Mouse (Mus musculus) midbrain, embryonic 16.5 days (tissue): ENCODE data around the gene Sf3a2. TPM values are rescaled to one million over a fixed set of nuclear protein-coding genes. Genes with fewer than 3 reads are reported as not detected.
A peak's percentile ranks its signal among the peaks of the same experiment; 100 is the strongest.
"Not testable (repeated sequence)": the region's sequence is repeated elsewhere in the genome, so short reads cannot be mapped to it uniquely, and the experiment has no call there.

Experiments used
- ATAC-seq: fragments of 200-750 bp; cut with Nextera tagmentation; 2 replicates; pipeline ENCODE4 v1.8.0; 2017; ENCODE audit warnings: moderate TSS enrichment
- H3K27ac ChIP-seq: fragments of 300-500 bp; sonication (generic); 2 replicates; pipeline ENCODE4 v1.5.1; 2014; ENCODE audit warnings: mild to moderate bottlenecking, low read length, mixed read lengths
- H3K27me3 ChIP-seq: fragments of 300-500 bp; sonication (generic); 2 replicates; pipeline ENCODE4 v1.6.1; 2014; ENCODE audit warnings: low read depth, low read length, mixed read lengths; ENCODE audit not compliant: control insufficient read depth, insufficient read depth
- H3K36me3 ChIP-seq: fragments of 300-500 bp; sonication (generic); 2 replicates; pipeline ENCODE4 v1.6.1; 2014; ENCODE audit warnings: mild to moderate bottlenecking, low read length, moderate library complexity, mixed read lengths; ENCODE audit not compliant: control insufficient read depth, insufficient read depth
- H3K4me1 ChIP-seq: fragments of 300-500 bp; sonication (generic); 2 replicates; pipeline ENCODE4 v1.6.1; 2014; ENCODE audit warnings: mild to moderate bottlenecking, low read length, mixed read lengths; ENCODE audit not compliant: control insufficient read depth, insufficient read depth
- H3K4me2 ChIP-seq: fragments of 300-500 bp; sonication (generic); 2 replicates; pipeline ENCODE4 v1.6.1; 2014; ENCODE audit warnings: mild to moderate bottlenecking, low read length, mixed read lengths
- H3K4me3 ChIP-seq: fragments of 300-500 bp; sonication (generic); 2 replicates; pipeline ENCODE4 v1.5.1; 2014; ENCODE audit warnings: low read depth, mild to moderate bottlenecking, low read length, moderate library complexity, mixed read lengths
- H3K9ac ChIP-seq: fragments of 300-500 bp; sonication (generic); 2 replicates; pipeline ENCODE4 v1.6.1; 2014; ENCODE audit warnings: low read depth, low read length, mixed read lengths
- H3K9me3 ChIP-seq: fragments of 300-500 bp; sonication (generic); replicated peaks from 2 replicates; pipeline ENCODE4 v1.6.1; 2014; ENCODE audit warnings: mild to moderate bottlenecking, low read length, mixed read lengths; ENCODE audit not compliant: control insufficient read depth, poor library complexity, severe bottlenecking
- WGBS: fragments of 180-500 bp; shearing (Covaris S2); extraction: QIAGEN DNeasy Blood & Tissue Kit; methylation state at CpG from one replicate; pipeline ENCODE4 v1.1.7; 2014; 5-methylcytosine and 5-hydroxymethylcytosine counted together
- polyA plus RNA-seq: library from polyadenylated mRNA; unstranded; fragments of >200 nt; fragmentation: Nextera tagmentation; extraction: Ambion mirVana; gene quantifications from 2 replicates; pipeline ENCODE4 v1.2.1, GENCODE M21; 2015

Sf3a2 gene
- polyA plus RNA-seq, 1 experiment from 2014 or later: 60.6 TPM

- Histone ChIP-seq H3K4me1 (peaks cover 14% of the 10 kb centered on the region), H3K9ac (no peak overlapping the region)
- 69% methylated on average over 8 of the region's 8 CpGs for WGBS
Measured at GRCm38 (mm10) chr10:80823847-80824643, 26.0 kb downstream of the Sf3a2 start.

DNA sequence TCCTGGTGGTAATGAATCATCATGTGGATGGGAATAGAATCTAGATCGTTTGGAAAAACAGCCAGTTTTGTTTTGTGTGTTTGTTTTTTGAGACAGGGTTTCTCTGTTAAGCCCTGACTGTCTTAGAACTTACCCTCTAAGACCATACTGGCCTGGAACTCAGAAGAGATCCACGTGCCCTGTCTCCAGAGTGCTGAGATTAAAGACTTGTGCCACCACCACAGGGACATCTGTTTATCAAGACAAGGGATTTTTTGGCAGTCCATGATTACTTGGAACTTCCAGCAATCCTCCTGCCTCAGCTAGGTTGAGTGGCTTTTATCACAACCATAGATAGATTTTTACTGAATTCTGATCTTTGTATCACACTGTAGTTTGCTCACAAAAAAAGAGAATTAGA is 26.8 kb downstream of the Sf3a2 start:
- Histone ChIP-seq H3K27ac (no peak overlapping the region), H3K9ac (no peak overlapping the region), H3K27me3 (no peaks in the 10 kb centered on the region), H3K4me1 (peaks cover 20% of the 10 kb centered on the region), H3K9me3 (no peaks in the 10 kb centered on the region), H3K4me2 (no peak overlapping the region), H3K4me3 (no peak overlapping the region), H3K36me3 (peaks cover 7% of the 10 kb centered on the region)
- ATAC-seq: no peak
- WGBS: 79% methylated on average over 2 of the region's 2 CpGs

More at GRCm38 (mm10) chr10:80823847-80824643, 26.0 kb downstream of the Sf3a2 start:
- H3K27ac ChIP-seq: no peak overlapping the region
- no peak for ATAC-seq
- no peaks in the 10 kb centered on the region for H3K9me3 ChIP-seq
- H3K27me3 ChIP-seq: no peaks in the 10 kb centered on the region
- no peak overlapping the region for H3K4me3 ChIP-seq
- H3K4me2 ChIP-seq: no peak overlapping the region
- no peaks in the 10 kb centered on the region for H3K36me3 ChIP-seq

DNA sequence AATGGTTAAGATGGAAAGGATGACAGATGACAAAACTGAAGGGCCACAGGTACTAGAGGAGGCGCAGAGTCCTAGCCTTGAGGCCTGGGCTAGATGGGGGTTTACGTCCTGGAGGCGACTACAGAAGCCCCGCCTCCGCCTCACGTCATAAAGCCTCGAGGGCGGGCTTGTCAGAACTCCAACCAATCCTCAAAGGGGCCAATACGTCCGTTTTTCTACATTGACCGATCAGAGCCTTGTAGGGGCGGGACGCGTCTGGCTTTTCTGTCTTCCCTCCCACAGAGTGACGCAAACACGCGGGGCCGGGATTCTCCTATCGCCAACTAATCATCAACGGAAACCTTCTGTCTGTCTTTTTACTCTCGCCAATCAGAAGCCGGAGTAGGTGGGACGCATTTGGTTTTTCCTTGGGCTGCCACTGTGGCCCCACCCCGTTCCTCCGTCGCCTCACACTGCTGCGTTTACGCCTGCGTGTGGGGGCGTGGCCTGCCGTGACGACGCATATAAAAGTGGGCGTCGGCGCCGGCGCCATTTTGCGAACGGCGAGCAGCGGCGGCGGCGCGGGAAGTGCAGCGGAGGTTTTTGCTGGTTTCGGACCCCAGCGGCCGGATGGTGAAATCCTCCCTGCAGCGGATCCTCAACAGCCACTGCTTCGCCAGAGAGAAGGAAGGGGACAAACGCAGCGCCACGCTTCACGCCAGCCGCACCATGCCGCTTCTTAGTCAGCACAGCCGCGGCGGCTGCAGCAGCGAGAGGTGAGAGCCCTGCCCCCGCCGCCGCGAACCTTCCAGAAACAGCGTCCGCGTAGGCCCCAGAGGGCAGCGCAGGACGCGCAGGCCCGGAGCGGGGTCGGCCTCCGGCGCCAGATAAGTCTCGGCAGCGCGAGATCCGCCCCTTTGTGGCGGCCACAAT is 28.4 kb downstream of the Sf3a2 start, which contains the start of gene Oaz1:
TSS of gene Oaz1 (plus strand) at position 506 of the 912 bp plus-strand sequence.
- Histone ChIP-seq H3K9me3 (no peaks in the 10 kb centered on the region), H3K27me3 (no peaks in the 10 kb centered on the region), H3K9ac (peak within 1 kb of the TSS; percentile 92), H3K36me3 (peaks cover 10% of the 10 kb centered on the region), H3K4me2 (peak within 1 kb of the TSS; percentile 91), H3K4me3 (peak within 1 kb of the TSS; percentile 85), H3K4me1 (peaks cover 20% of the 10 kb centered on the region), H3K27ac (peak within 1 kb of the TSS; percentile 94)
- WGBS: under 1% methylated on average over 77 of the region's 82 CpGs
- peak; percentile 97 for ATAC-seq

GRCm38 (mm10) chr10:80827063-80827869 is 29.3 kb downstream of the Sf3a2 start:
- no peaks in the 10 kb centered on the region for H3K9me3 ChIP-seq
- H3K27me3 ChIP-seq: no peaks in the 10 kb centered on the region
- peaks cover 10% of the 10 kb centered on the region for H3K36me3 ChIP-seq
- H3K4me1 ChIP-seq: peaks cover 20% of the 10 kb centered on the region
- peak overlapping the region; percentile 92 for H3K9ac ChIP-seq
- H3K27ac ChIP-seq: peak overlapping the region; percentile 94
- 8% methylated on average over 28 of the region's 29 CpGs for WGBS
- peak overlapping the region; percentile 91 for H3K4me2 ChIP-seq
- ATAC-seq: no peak
- H3K4me3 ChIP-seq: peak overlapping the region; percentile 85

DNA sequence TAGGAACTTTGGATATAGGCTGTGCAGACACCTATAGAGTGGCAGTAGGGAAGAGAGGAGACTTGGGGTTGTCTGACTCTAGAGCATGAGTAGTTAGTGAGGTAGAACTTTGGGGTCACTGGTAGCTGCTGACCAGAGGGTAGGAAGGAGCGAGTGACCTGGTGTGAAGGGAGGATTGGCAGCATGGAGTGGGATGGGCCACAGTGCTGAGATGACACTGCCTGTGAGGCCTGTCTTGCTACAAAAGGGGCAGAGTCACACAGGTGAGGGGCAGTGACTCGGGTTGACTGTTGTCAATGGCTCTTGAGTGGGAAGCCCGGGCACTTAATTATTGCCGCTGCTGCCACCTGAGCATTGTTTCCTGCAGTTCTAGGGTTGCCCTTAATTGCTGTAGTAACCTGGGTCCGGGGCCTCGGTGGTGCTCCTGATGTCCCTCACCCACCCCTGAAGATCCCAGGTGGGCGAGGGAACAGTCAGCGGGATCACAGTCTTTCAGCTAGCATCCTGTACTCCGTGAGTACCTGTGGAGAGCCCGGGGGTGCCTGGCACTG is 29.9 kb downstream of the Sf3a2 start:
- Histone ChIP-seq H3K4me1 (peaks cover 20% of the 10 kb centered on the region), H3K4me3 (peak overlapping the region; percentile 85), H3K36me3 (peaks cover 10% of the 10 kb centered on the region), H3K9ac (peak overlapping the region; percentile 92), H3K27me3 (no peaks in the 10 kb centered on the region), H3K9me3 (no peaks in the 10 kb centered on the region), H3K4me2 (peak overlapping the region; percentile 91), H3K27ac (no peak overlapping the region)
- 89% methylated on average over 10 of the region's 10 CpGs for WGBS
- no peak for ATAC-seq

GRCm38 (mm10) chr10:80828587-80828986 is 30.6 kb downstream of the Sf3a2 start:
- not testable (repeated sequence) for H3K27me3 ChIP-seq, H3K4me3 ChIP-seq, ATAC-seq, H3K36me3 ChIP-seq, H3K27ac ChIP-seq, H3K9me3 ChIP-seq, H3K9ac ChIP-seq
- H3K4me2 ChIP-seq: peak overlapping the region; percentile 91
- WGBS: 89% methylated on average over 9 of the region's 9 CpGs
- H3K4me1 ChIP-seq: peaks cover 20% of the 10 kb centered on the region

DNA sequence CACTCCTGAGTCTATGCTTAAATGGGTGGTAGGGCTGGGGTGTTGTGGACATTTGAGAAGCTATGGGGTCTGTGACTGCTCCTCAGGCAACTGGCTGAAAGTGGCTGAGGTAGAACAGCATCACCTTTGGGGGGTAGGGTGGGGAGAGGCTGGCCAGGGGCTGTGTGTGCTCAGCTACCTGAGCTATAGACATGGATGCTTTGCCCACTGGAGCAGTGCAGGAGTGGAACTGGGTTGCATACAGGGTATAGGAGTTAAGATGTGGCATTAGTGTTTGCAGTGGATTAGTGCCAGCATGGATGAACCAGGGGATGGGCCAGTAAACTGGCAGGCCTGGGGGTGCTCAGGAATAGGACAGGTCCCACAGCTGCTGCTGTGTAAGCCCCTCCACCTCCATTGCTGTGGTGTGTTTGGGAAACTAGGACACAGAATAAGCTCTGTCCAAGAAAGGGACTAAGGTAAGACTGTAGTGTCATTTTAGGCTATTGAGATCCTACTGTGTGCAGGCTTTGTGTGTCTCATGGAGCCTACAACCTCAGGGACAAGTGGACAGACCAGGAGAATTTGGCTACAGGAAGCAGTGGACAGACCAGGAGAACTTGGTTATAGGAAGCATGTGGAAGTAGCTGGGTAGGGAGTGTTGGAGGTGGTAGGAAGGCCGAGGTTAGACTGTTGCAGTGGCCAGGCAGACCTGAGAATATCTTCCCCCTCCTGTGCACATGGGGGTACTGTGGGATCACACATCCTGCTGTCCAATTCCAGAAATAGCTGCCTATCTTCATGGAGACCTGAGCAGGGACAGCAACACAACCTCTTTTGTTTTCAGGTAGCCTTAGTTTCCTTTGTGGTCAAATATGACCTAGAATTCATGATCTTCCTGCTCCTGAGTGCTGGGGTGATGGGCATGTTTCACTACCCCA is 31.6 kb downstream of the Sf3a2 start:
- H3K9me3 ChIP-seq: no peaks in the 10 kb centered on the region
- H3K36me3 ChIP-seq: peaks cover 14% of the 10 kb centered on the region
- H3K4me3 ChIP-seq: no peak overlapping the region
- no peak overlapping the region for H3K9ac ChIP-seq
- H3K4me2 ChIP-seq: no peak overlapping the region
- H3K27me3 ChIP-seq: peaks cover 7% of the 10 kb centered on the region
- no peak overlapping the region for H3K27ac ChIP-seq
- WGBS: 71% methylated on average over 1 of the region's 1 CpGs
- ATAC-seq: no peak
- peaks cover 20% of the 10 kb centered on the region for H3K4me1 ChIP-seq
